Mouse (Mus musculus) myocyte (in vitro differentiated cells): ENCODE data around the gene Rims3. TPM values are rescaled to one million over a fixed set of nuclear protein-coding genes. Genes with fewer than 3 reads are reported as not detected.
A peak's percentile ranks its signal among the peaks of the same experiment; 100 is the strongest.

Source experiments
- H3K27me3 ChIP-seq: one replicate; pipeline ENCODE4 v1.6.1; 2011; ENCODE audit not compliant: control insufficient read depth, insufficient read depth, insufficient read length
- H3K36me3 ChIP-seq: one replicate; pipeline ENCODE4 v1.6.1; 2011; ENCODE audit not compliant: control insufficient read depth, insufficient read depth
- H3K4me2 ChIP-seq: one replicate; pipeline ENCODE4 v1.6.1; 2011; ENCODE audit warnings: low read depth, control low read depth
- H3K4me3 ChIP-seq: one replicate; pipeline ENCODE4 v1.5.1; 2011; ENCODE audit warnings: mild to moderate bottlenecking, control low read depth, moderate library complexity
- H3K79me2 ChIP-seq: one replicate; pipeline ENCODE4 v1.6.1; 2011; ENCODE audit not compliant: control insufficient read depth, insufficient read depth
- H3ac ChIP-seq: one replicate; pipeline ENCODE4 v1.6.1; 2011; ENCODE audit not compliant: control insufficient read depth, insufficient read length
- CEBPB ChIP-seq: IDR thresholded peaks from 2 replicates; pipeline ENCODE4 v1.6.1; 2011; ENCODE audit warnings: mild to moderate bottlenecking, moderate library complexity; ENCODE audit not compliant: poor library complexity, insufficient read depth, severe bottlenecking
- E2F4 ChIP-seq: IDR thresholded peaks from one replicate; pipeline ENCODE4 v1.6.1; 2011; ENCODE audit warnings: mild to moderate bottlenecking, control low read depth, moderate library complexity; ENCODE audit not compliant: insufficient read depth
- MAX ChIP-seq: IDR thresholded peaks from one replicate; pipeline ENCODE4 v1.6.1; 2011; ENCODE audit warnings: low read depth, mild to moderate bottlenecking, control low read depth
- MYOD1 ChIP-seq, 3 experiments: IDR thresholded peaks; one replicate each; pipeline ENCODE4 v1.6.1; 2011; ENCODE audit warnings: control low read depth in 2 of 3, low read depth in 2 of 3, mild to moderate bottlenecking in 2 of 3, moderate library complexity in 1 of 3; ENCODE audit not compliant: insufficient read length in 2 of 3, control insufficient read depth in 1 of 3
- MYOG ChIP-seq, 3 experiments: IDR thresholded peaks; one replicate each; pipeline ENCODE4 v1.6.1; 2011; ENCODE audit warnings: control low read depth in 2 of 3, low read depth in 2 of 3, mild to moderate bottlenecking in 2 of 3; ENCODE audit not compliant: insufficient read length in 2 of 3, control insufficient read depth in 1 of 3, insufficient read depth in 1 of 3
- POLR2A ChIP-seq: IDR thresholded peaks from one replicate; pipeline ENCODE4 v1.6.1; 2011; ENCODE audit warnings: low read depth, mild to moderate bottlenecking, control low read depth, moderate library complexity; ENCODE audit not compliant: insufficient read length
- POLR2AphosphoS2 ChIP-seq: IDR thresholded peaks from one replicate; pipeline ENCODE4 v1.6.1; 2011; ENCODE audit warnings: low read depth, control low read depth; ENCODE audit not compliant: insufficient read length
- REST ChIP-seq: IDR thresholded peaks from one replicate; pipeline ENCODE4 v1.6.1; 2011; ENCODE audit warnings: mild to moderate bottlenecking, control low read depth, moderate library complexity; ENCODE audit not compliant: insufficient read depth, insufficient read length
- SRF ChIP-seq: IDR thresholded peaks from one replicate; pipeline ENCODE4 v1.6.1; 2011; ENCODE audit warnings: low read depth; ENCODE audit not compliant: control insufficient read depth, insufficient read length
- TCF12 ChIP-seq: IDR thresholded peaks from one replicate; pipeline ENCODE4 v1.6.1; 2011; ENCODE audit warnings: mild to moderate bottlenecking, control low read depth; ENCODE audit not compliant: poor library complexity, insufficient read depth, severe bottlenecking
- TCF3 ChIP-seq: IDR thresholded peaks from one replicate; pipeline ENCODE4 v1.6.1; 2011; ENCODE audit warnings: low read depth, control low read depth; ENCODE audit not compliant: insufficient read length
- USF1 ChIP-seq: IDR thresholded peaks from one replicate; pipeline ENCODE4 v1.6.1; 2011; ENCODE audit warnings: low read depth, mild to moderate bottlenecking, control low read depth, moderate library complexity
- polyA plus RNA-seq: library from polyadenylated mRNA; unstranded; fragments of >200 nt; fragmentation: generic; extraction: Trizol; gene quantifications from one replicate; pipeline ENCODE4 v1.2.1, GENCODE M21; 2012; ENCODE audit warnings: missing spikeins

The Rims3 gene
- polyA plus RNA-seq, result 0.02 TPM

- Histone ChIP-seq H3K4me2 (no peak within 1 kb of the TSS), H3K79me2 (no peaks in the 10 kb centered on the region), H3K36me3 (no peaks in the 10 kb centered on the region), H3K27me3 (peaks cover 2% of the 10 kb centered on the region), H3K4me3 (no peak within 1 kb of the TSS), H3ac (no peak within 1 kb of the TSS)
- TF ChIP-seq REST, result no peak
- TF ChIP-seq POLR2AphosphoS2, result no peak
- no peak for TF ChIP-seq E2F4
- TF ChIP-seq SRF, result no peak
- TF ChIP-seq TCF3, result no peak
- no peak for TF ChIP-seq POLR2A
- no peak for TF ChIP-seq USF1
- TF ChIP-seq TCF12, result no peak
- no peak for TF ChIP-seq MYOG (IDR thresholded peaks at IDR 0.05; ENCODE audit: control insufficient read depth in 1 of 3, insufficient read depth in 1 of 3, insufficient read length in 2 of 3, low read depth in 2 of 3)
- no peak for TF ChIP-seq CEBPB
- TF ChIP-seq MAX, result no peak
- TF ChIP-seq MYOD1 (IDR thresholded peaks at IDR 0.05; ENCODE audit: control insufficient read depth in 1 of 3, insufficient read length in 2 of 3, low read depth in 2 of 3), result no peak
Observed at GRCm38 (mm10) chr4:120854588-120855319, at the start of gene Rims3. Gene Rims3 (plus strand): TSS chr4:120854816.

DNA sequence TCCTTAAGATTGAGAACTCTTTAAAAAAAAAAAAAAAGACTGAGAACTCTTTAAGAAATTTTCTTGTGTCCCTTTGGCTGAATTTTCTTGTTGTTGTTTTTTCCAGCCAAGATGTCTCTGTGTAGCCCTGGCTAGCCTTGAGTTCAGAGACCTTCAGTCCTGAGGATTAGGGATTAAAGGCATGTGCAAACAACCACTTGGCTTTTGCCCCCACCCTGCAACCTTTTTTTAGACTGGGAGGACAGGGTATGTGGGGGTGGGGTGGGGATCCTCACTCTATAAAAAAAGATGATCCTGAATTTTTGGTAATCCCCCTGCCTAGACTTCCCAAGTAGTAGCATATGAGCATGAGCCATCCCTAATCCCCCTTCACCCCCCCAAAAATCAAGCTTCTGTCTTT lies 48.8 kb upstream of the Rims3 start:
- no peak for TF ChIP-seq USF1
- TF ChIP-seq MYOG (IDR thresholded peaks at IDR 0.05; ENCODE audit: control insufficient read depth in 1 of 3, insufficient read depth in 1 of 3, insufficient read length in 2 of 3, low read depth in 2 of 3), result no peak
- no peak for TF ChIP-seq E2F4
- no peak for TF ChIP-seq TCF12
- no peak for TF ChIP-seq MAX
- no peak for TF ChIP-seq POLR2A
- TF ChIP-seq TCF3, result no peak
- TF ChIP-seq POLR2AphosphoS2, result no peak
- no peak for TF ChIP-seq CEBPB
- TF ChIP-seq REST, result no peak
- no peak for TF ChIP-seq MYOD1 (IDR thresholded peaks at IDR 0.05; ENCODE audit: control insufficient read depth in 1 of 3, insufficient read length in 2 of 3, low read depth in 2 of 3)
- TF ChIP-seq SRF, result no peak
- Histone ChIP-seq H3K4me2 (no peak overlapping the region), H3K27me3 (no peaks in the 10 kb centered on the region), H3K79me2 (peaks cover 92% of the 10 kb centered on the region), H3ac (no peak overlapping the region), H3K36me3 (no peaks in the 10 kb centered on the region), H3K4me3 (no peak overlapping the region)

GRCm38 (mm10) chr4:120813762-120814161 lies 40.9 kb upstream of the Rims3 start:
- H3K36me3 ChIP-seq, result no peaks in the 10 kb centered on the region
- peak overlapping the region; percentile 86 for H3K4me2 ChIP-seq
- TF ChIP-seq TCF3, result no peak
- TF ChIP-seq SRF, result no peak
- TF ChIP-seq MYOD1 (IDR thresholded peaks at IDR 0.05; ENCODE audit: control insufficient read depth in 1 of 3, insufficient read length in 2 of 3, low read depth in 2 of 3), result no peak
- no peak for TF ChIP-seq POLR2A
- no peak for TF ChIP-seq TCF12
- H3ac ChIP-seq, result no peak overlapping the region
- peaks cover 95% of the 10 kb centered on the region for H3K79me2 ChIP-seq
- no peak overlapping the region for H3K4me3 ChIP-seq
- H3K27me3 ChIP-seq, result no peaks in the 10 kb centered on the region

DNA sequence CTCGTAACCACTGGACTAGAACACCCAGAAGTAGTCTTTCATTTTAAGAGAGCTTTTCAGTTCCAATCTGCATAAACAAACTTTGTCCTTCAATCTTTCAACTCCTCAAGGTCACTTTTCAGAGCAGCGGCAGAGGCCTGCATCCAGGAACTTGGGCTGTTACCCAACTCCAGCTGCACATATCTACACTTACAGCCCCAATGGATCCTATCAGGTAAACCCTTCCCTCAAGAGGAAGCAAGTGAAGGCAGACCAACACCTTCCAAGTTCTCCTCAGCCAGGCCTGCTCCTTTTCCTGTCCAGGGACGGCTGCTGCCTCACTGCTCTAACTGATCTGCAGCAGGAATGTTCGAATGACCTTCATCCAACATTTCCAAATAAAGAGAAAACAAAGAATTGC lies 40.4 kb upstream of the Rims3 start:
- TF ChIP-seq TCF12 (no peak), REST (no peak), POLR2A (no peak), USF1 (no peak), TCF3 (no peak), MAX (no peak)
- no peak overlapping the region for H3ac ChIP-seq
- H3K79me2 ChIP-seq, result peaks cover 95% of the 10 kb centered on the region
- no peak overlapping the region for H3K4me3 ChIP-seq
- no peaks in the 10 kb centered on the region for H3K36me3 ChIP-seq
- H3K4me2 ChIP-seq, result peak overlapping the region; percentile 86
- no peaks in the 10 kb centered on the region for H3K27me3 ChIP-seq

DNA sequence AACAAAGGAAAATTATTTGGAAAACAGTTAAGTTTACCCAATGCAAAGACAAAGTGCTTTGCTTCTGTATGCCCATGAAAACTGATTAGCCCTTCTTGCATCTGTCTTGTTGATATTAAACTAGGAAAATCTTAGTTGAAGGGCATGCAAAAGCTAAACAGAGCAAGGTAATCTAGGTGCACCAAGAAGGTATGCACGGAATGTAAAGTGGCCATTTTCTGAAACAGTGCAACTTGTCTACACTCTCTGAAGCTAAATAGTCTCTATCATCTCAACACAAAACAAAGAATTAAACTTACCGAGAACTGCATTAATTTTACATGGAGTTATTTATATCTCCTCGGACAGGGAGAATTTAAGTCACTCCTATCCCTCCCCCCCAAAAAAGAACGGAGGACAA lies 39.5 kb upstream of the Rims3 start:
- Histone ChIP-seq H3K4me3 (peak overlapping the region; percentile 33), H3K4me2 (peak overlapping the region; percentile 86), H3K36me3 (no peaks in the 10 kb centered on the region), H3K79me2 (peaks cover 94% of the 10 kb centered on the region), H3ac (no peak overlapping the region), H3K27me3 (no peaks in the 10 kb centered on the region)
- TF ChIP-seq REST (no peak), MAX (no peak), POLR2A (no peak), TCF12 (no peak), POLR2AphosphoS2 (no peak), SRF (no peak), E2F4 (no peak), USF1 (no peak), MYOG (IDR thresholded peaks at IDR 0.05; ENCODE audit: control insufficient read depth in 1 of 3, insufficient read depth in 1 of 3, insufficient read length in 2 of 3, low read depth in 2 of 3) (no peak), TCF3 (no peak), CEBPB (no peak)
